Mouse (Mus musculus): Measurements from ENCODE around the gene Bach2. TPM values are rescaled to one million over a fixed set of nuclear protein-coding genes. Genes with fewer than 3 reads are reported as not detected.

Gene Bach2
- polyA plus RNA-seq, 1 experiment: 18.7 TPM

GRCm38 (mm10) chr4:32334131-32334530, 95.5 kb downstream of the Bach2 start:
- Histone ChIP-seq H3K4me1 (ENCODE audit: control insufficient read depth, insufficient read depth, low read length) (no peaks in the 10 kb centered on the region), H3K9ac (ENCODE audit: low read depth, poor library complexity, severe bottlenecking) (no peak overlapping the region)
- no peak for TF ChIP-seq POLR2A (IDR thresholded peaks at IDR 0.05; ENCODE audit: insufficient read depth, low read length)
- TF ChIP-seq CTCF (IDR thresholded peaks at IDR 0.05; ENCODE audit: low read depth, low read length): no peak
- TF ChIP-seq EP300 (IDR thresholded peaks at IDR 0.05; ENCODE audit: insufficient read depth, low read depth, low read length): no peak

DNA sequence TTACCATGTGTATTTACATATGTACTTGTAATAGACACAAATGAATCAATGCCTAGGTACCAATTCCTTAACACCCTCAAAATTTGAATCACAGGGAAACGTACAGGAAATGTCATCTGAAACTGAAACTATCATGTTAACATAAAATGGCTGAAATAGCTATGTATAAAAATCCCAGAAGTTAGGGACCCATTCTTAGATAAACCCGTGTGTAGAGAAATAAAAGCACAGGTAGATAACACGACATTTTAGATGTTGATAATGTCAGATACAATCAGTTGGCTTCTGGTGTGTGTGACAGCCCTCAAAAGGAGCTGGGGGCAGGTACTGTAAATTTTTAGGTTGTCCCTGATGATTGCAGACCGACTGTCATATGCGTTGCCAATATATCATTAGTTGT, 96.2 kb downstream of the Bach2 start:
- no peaks in the 10 kb centered on the region for H3K36me3 ChIP-seq (ENCODE audit: control insufficient read depth, insufficient read depth, low read length, poor library complexity, severe bottlenecking)
- H3K4me3 ChIP-seq (ENCODE audit: low read depth, low read length): no peak overlapping the region
- H3K9me3 ChIP-seq (replicated peaks; ENCODE audit: control insufficient read depth, insufficient read depth, low read length, poor library complexity, severe bottlenecking): no peaks in the 10 kb centered on the region
- H3K4me1 ChIP-seq (ENCODE audit: control insufficient read depth, insufficient read depth, low read length): no peaks in the 10 kb centered on the region
- H3K9ac ChIP-seq (ENCODE audit: low read depth, poor library complexity, severe bottlenecking): no peak overlapping the region
- H3K27ac ChIP-seq (ENCODE audit: insufficient read depth, low read length): no peak overlapping the region
- no peak for TF ChIP-seq CTCF (IDR thresholded peaks at IDR 0.05; ENCODE audit: low read depth, low read length)
- no peak for TF ChIP-seq POLR2A (IDR thresholded peaks at IDR 0.05; ENCODE audit: insufficient read depth, low read length)
- no peak for TF ChIP-seq EP300 (IDR thresholded peaks at IDR 0.05; ENCODE audit: insufficient read depth, low read depth, low read length)
- no peaks in the 10 kb centered on the region for H3K27me3 ChIP-seq (ENCODE audit: control insufficient read depth, insufficient read depth, low read length, poor library complexity, severe bottlenecking)

More at GRCm38 (mm10) chr4:32334131-32334530, 95.5 kb downstream of the Bach2 start:
- Histone ChIP-seq H3K4me3 (ENCODE audit: low read depth, low read length) (no peak overlapping the region), H3K27ac (ENCODE audit: insufficient read depth, low read length) (no peak overlapping the region), H3K9me3 (replicated peaks; ENCODE audit: control insufficient read depth, insufficient read depth, low read length, poor library complexity, severe bottlenecking) (no peaks in the 10 kb centered on the region), H3K36me3 (ENCODE audit: control insufficient read depth, insufficient read depth, low read length, poor library complexity, severe bottlenecking) (no peaks in the 10 kb centered on the region), H3K27me3 (ENCODE audit: control insufficient read depth, insufficient read depth, low read length, poor library complexity, severe bottlenecking) (no peaks in the 10 kb centered on the region)

GRCm38 (mm10) chr4:32335659-32336058, 97.1 kb downstream of the Bach2 start:
- Histone ChIP-seq H3K9ac (ENCODE audit: low read depth, poor library complexity, severe bottlenecking) (no peak overlapping the region), H3K4me3 (ENCODE audit: low read depth, low read length) (no peak overlapping the region), H3K4me1 (ENCODE audit: control insufficient read depth, insufficient read depth, low read length) (no peaks in the 10 kb centered on the region), H3K36me3 (ENCODE audit: control insufficient read depth, insufficient read depth, low read length, poor library complexity, severe bottlenecking) (no peaks in the 10 kb centered on the region), H3K27ac (ENCODE audit: insufficient read depth, low read length) (no peak overlapping the region), H3K27me3 (ENCODE audit: control insufficient read depth, insufficient read depth, low read length, poor library complexity, severe bottlenecking) (no peaks in the 10 kb centered on the region), H3K9me3 (replicated peaks; ENCODE audit: control insufficient read depth, insufficient read depth, low read length, poor library complexity, severe bottlenecking) (no peaks in the 10 kb centered on the region)
- no peak for TF ChIP-seq CTCF (IDR thresholded peaks at IDR 0.05; ENCODE audit: low read depth, low read length)

DNA sequence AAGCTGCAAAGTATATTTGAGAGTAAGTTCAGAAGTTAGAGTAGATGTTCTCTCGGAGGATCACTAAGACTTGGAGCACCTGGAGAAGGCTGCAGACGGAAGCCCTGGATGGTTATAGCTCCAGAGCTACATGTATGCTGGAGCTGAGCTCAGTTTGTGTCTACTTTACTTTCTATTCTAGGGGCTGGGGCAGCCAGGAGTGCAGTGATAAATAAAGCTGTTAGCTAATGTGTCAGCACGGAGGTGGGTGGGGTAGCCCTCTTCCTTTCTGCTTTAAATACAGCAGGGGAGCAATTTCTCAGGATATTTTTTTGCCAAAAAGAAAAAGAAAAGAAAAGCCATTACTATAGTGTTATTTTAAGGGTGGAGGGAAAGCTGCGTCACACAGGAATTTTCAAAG, 98.0 kb downstream of the Bach2 start:
- no peak overlapping the region for H3K27ac ChIP-seq (ENCODE audit: insufficient read depth, low read length)
- H3K9me3 ChIP-seq (replicated peaks; ENCODE audit: control insufficient read depth, insufficient read depth, low read length, poor library complexity, severe bottlenecking): no peaks in the 10 kb centered on the region
- no peak overlapping the region for H3K9ac ChIP-seq (ENCODE audit: low read depth, poor library complexity, severe bottlenecking)
- no peak overlapping the region for H3K4me3 ChIP-seq (ENCODE audit: low read depth, low read length)
- no peaks in the 10 kb centered on the region for H3K36me3 ChIP-seq (ENCODE audit: control insufficient read depth, insufficient read depth, low read length, poor library complexity, severe bottlenecking)
- H3K4me1 ChIP-seq (ENCODE audit: control insufficient read depth, insufficient read depth, low read length): no peaks in the 10 kb centered on the region
- TF ChIP-seq EP300 (IDR thresholded peaks at IDR 0.05; ENCODE audit: insufficient read depth, low read depth, low read length) (no peak), POLR2A (IDR thresholded peaks at IDR 0.05; ENCODE audit: insufficient read depth, low read length) (no peak), CTCF (IDR thresholded peaks at IDR 0.05; ENCODE audit: low read depth, low read length) (no peak)
- H3K27me3 ChIP-seq (ENCODE audit: control insufficient read depth, insufficient read depth, low read length, poor library complexity, severe bottlenecking): no peaks in the 10 kb centered on the region

- Histone ChIP-seq H3K4me3 (ENCODE audit: low read depth, low read length) (no peak overlapping the region), H3K9me3 (replicated peaks; ENCODE audit: control insufficient read depth, insufficient read depth, low read length, poor library complexity, severe bottlenecking) (no peaks in the 10 kb centered on the region), H3K4me1 (ENCODE audit: control insufficient read depth, insufficient read depth, low read length) (no peaks in the 10 kb centered on the region), H3K27me3 (ENCODE audit: control insufficient read depth, insufficient read depth, low read length, poor library complexity, severe bottlenecking) (no peaks in the 10 kb centered on the region), H3K9ac (ENCODE audit: low read depth, poor library complexity, severe bottlenecking) (no peak overlapping the region), H3K27ac (ENCODE audit: insufficient read depth, low read length) (no peak overlapping the region), H3K36me3 (ENCODE audit: control insufficient read depth, insufficient read depth, low read length, poor library complexity, severe bottlenecking) (no peaks in the 10 kb centered on the region)
- 0 out of 2 replicates have a peak, but pooled peaks have one; percentile 12 for TF ChIP-seq EP300 (IDR thresholded peaks at IDR 0.05; ENCODE audit: insufficient read depth, low read depth, low read length)
- no peak for TF ChIP-seq CTCF (IDR thresholded peaks at IDR 0.05; ENCODE audit: low read depth, low read length)
These were observed 99.0 kb downstream of the Bach2 start for GRCm38 (mm10) chr4:32337638-32338037.

- TF ChIP-seq POLR2A (IDR thresholded peaks at IDR 0.05; ENCODE audit: insufficient read depth, low read length) (no peak), EP300 (IDR thresholded peaks at IDR 0.05; ENCODE audit: insufficient read depth, low read depth, low read length) (no peak), CTCF (IDR thresholded peaks at IDR 0.05; ENCODE audit: low read depth, low read length) (no peak)
- Histone ChIP-seq H3K4me3 (ENCODE audit: low read depth, low read length) (no peak overlapping the region), H3K9me3 (replicated peaks; ENCODE audit: control insufficient read depth, insufficient read depth, low read length, poor library complexity, severe bottlenecking) (no peaks in the 10 kb centered on the region), H3K9ac (ENCODE audit: low read depth, poor library complexity, severe bottlenecking) (no peak overlapping the region), H3K27me3 (ENCODE audit: control insufficient read depth, insufficient read depth, low read length, poor library complexity, severe bottlenecking) (no peaks in the 10 kb centered on the region), H3K36me3 (ENCODE audit: control insufficient read depth, insufficient read depth, low read length, poor library complexity, severe bottlenecking) (no peaks in the 10 kb centered on the region), H3K27ac (ENCODE audit: insufficient read depth, low read length) (no peak overlapping the region), H3K4me1 (ENCODE audit: control insufficient read depth, insufficient read depth, low read length) (no peaks in the 10 kb centered on the region)
These were observed 99.8 kb downstream of the Bach2 start for GRCm38 (mm10) chr4:32338451-32338850.
